Comparison of ENCODE assay signal across 21 mouse cellular contexts in the genomic region with DNA sequence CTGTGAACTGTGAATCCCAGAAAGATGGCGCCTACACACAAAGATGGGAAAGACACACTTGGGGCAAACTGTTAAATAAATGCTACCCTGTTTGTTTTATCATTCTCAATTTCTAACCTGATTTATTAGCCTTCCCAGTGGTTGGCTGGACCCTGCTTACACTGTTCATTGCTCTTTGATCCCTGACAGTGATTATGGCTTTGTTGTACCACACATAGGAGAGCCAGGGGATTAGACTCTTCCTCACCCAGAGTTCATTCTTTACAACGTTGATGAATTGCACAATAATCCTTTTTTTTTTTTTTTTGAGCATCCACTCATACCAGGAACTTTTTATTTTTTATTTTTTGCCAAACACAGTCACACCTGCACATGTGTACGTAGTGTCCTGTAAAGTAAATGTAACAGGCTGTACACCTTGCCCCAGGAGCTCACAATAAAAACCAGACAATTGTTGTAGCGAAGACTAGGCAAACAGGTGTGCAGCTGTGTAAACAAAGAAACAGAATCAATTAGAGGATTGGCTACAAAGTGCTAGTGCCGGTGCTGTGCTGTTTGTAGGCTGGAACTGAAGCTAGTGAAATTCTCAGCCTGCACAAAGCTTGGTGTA.
DNase-seq lines count a peak whose midpoint lies in the region; ATAC-seq lines count a peak whose summit lies in the region.
"Had no signal": no experiment of that assay in that cellular context is flagged by ENCODE, and none has a peak within 500 bp of the region (broad histone marks: within the 10 kb centered on the region; RNA-seq: fewer than 3 reads in every experiment).

No protein-coding gene starts in this region.

- no peak overlapping the region for H3K27ac ChIP-seq in kidney, embryonic 15.5 days
- H3K27ac ChIP-seq in midbrain, embryonic 13.5 days: no peak overlapping the region
- H3K27ac ChIP-seq in midbrain, embryonic 10.5 days (replicated peaks): no peak overlapping the region
- H3K27ac ChIP-seq in intestine, embryonic 16.5 days (ENCODE audit: low read length): no peak overlapping the region
- H3K27ac ChIP-seq in stomach, embryonic 16.5 days (ENCODE audit: low read length): no peak overlapping the region
- H3K27ac ChIP-seq: hindbrain, embryonic 12.5 days; limb, embryonic 15.5 days had no signal

- 36% methylated on average over 5 of the region's 5 CpGs for WGBS in kidney, embryonic 15.5 days
- WGBS in midbrain, embryonic 13.5 days: 49% methylated on average over 5 of the region's 5 CpGs
- WGBS in midbrain, embryonic 10.5 days: 52% methylated on average over 5 of the region's 5 CpGs
- WGBS in intestine, embryonic 16.5 days: 51% methylated on average over 5 of the region's 5 CpGs
- WGBS in stomach, embryonic 16.5 days: 43% methylated on average over 5 of the region's 5 CpGs

- H3K4me1 ChIP-seq in kidney, embryonic 15.5 days: no peaks in the 10 kb centered on the region
- no peaks in the 10 kb centered on the region for H3K4me1 ChIP-seq in midbrain, embryonic 13.5 days (replicated peaks)
- no peaks in the 10 kb centered on the region for H3K4me1 ChIP-seq in midbrain, embryonic 10.5 days
- no peaks in the 10 kb centered on the region for H3K4me1 ChIP-seq in intestine, embryonic 16.5 days (ENCODE audit: control insufficient read depth, insufficient read depth, low read length)
- H3K4me1 ChIP-seq in stomach, embryonic 16.5 days (ENCODE audit: control insufficient read depth, insufficient read depth, low read length): peaks cover 3% of the 10 kb centered on the region; the same call in 1 of the 2 replicates
- H3K4me1 ChIP-seq: hindbrain, embryonic 12.5 days; limb, embryonic 15.5 days had no signal

- no peak overlapping the region for H3K4me3 ChIP-seq in kidney, embryonic 15.5 days (replicated peaks)
- H3K4me3 ChIP-seq in midbrain, embryonic 13.5 days (replicated peaks): no peak overlapping the region
- no peak overlapping the region for H3K4me3 ChIP-seq in midbrain, embryonic 10.5 days
- no peak overlapping the region for H3K4me3 ChIP-seq in intestine, embryonic 16.5 days (ENCODE audit: low read length)
- H3K4me3 ChIP-seq in stomach, embryonic 16.5 days (replicated peaks; ENCODE audit: low read length): no peak overlapping the region
- H3K4me3 ChIP-seq: erythroblast, embryonic 14.5 days; hindbrain, embryonic 12.5 days; limb, embryonic 15.5 days had no signal

- DNase-seq in kidney, postnatal 25 days: no peak
- no peak for DNase-seq in midbrain, embryonic 10.5 days (ENCODE audit: low spot score)
- DNase-seq in MN1 (ENCODE audit: low spot score): no peak
- no peak for DNase-seq in kidney, postnatal 14 days
- DNase-seq: adrenal gland, postnatal 25 days; B cell, adult 2 months; cerebellum, adult 18-20 months; heart, adult 18-20 months; kidney, postnatal 10 days; lung, adult 18-20 months; thymus, postnatal 25 days had no signal

- no peak overlapping the region for H3K9ac ChIP-seq in kidney, embryonic 15.5 days
- H3K9ac ChIP-seq in midbrain, embryonic 13.5 days (replicated peaks): no peak overlapping the region
- H3K9ac ChIP-seq in intestine, embryonic 16.5 days (ENCODE audit: low read depth, low read length): no peak overlapping the region
- no peak overlapping the region for H3K9ac ChIP-seq in stomach, embryonic 16.5 days (ENCODE audit: low read length)
- H3K9ac ChIP-seq: hindbrain, embryonic 12.5 days; limb, embryonic 15.5 days had no signal

- no peaks in the 10 kb centered on the region for H3K36me3 ChIP-seq in kidney, embryonic 15.5 days
- no peaks in the 10 kb centered on the region for H3K36me3 ChIP-seq in midbrain, embryonic 13.5 days
- no peaks in the 10 kb centered on the region for H3K36me3 ChIP-seq in midbrain, embryonic 10.5 days
- no peaks in the 10 kb centered on the region for H3K36me3 ChIP-seq in intestine, embryonic 16.5 days (ENCODE audit: control insufficient read depth, insufficient read depth, low read length)
- no peaks in the 10 kb centered on the region for H3K36me3 ChIP-seq in stomach, embryonic 16.5 days (ENCODE audit: control insufficient read depth, insufficient read depth, low read length)
- H3K36me3 ChIP-seq: hindbrain, embryonic 12.5 days; limb, embryonic 15.5 days had no signal

- no peaks in the 10 kb centered on the region for H3K9me3 ChIP-seq in kidney, embryonic 15.5 days (replicated peaks)
- H3K9me3 ChIP-seq in midbrain, embryonic 13.5 days: no peaks in the 10 kb centered on the region
- H3K9me3 ChIP-seq in midbrain, embryonic 10.5 days (replicated peaks): no peaks in the 10 kb centered on the region
- H3K9me3 ChIP-seq in intestine, embryonic 16.5 days (ENCODE audit: control insufficient read depth, low read length): no peaks in the 10 kb centered on the region
- no peaks in the 10 kb centered on the region for H3K9me3 ChIP-seq in stomach, embryonic 16.5 days (replicated peaks; ENCODE audit: control insufficient read depth, low read length)
- H3K9me3 ChIP-seq: hindbrain, embryonic 12.5 days; limb, embryonic 15.5 days had no signal

- ATAC-seq in kidney, embryonic 15.5 days (replicated peaks; ENCODE audit: low FRiP score): 0 out of 2 replicates have a peak, but pooled peaks have one; percentile 18
- 0 out of 2 replicates have a peak, but pooled peaks have one; percentile 14 for ATAC-seq in midbrain, embryonic 13.5 days
- ATAC-seq in intestine, embryonic 16.5 days: peak; percentile 98
- peak; percentile 76; the same call in 1 of the 2 replicates for ATAC-seq in stomach, embryonic 16.5 days (ENCODE audit: insufficient read depth, low FRiP score)
- ATAC-seq: activated CD4-positive, CD25-positive, alpha-beta regulatory T cell, adult 4 months; forebrain, embryonic 16.5 days; inflammation-experienced regulatory T-cells, adult 6 months had no signal

- H3K4me2 ChIP-seq in kidney, embryonic 15.5 days: no peak overlapping the region
- no peak overlapping the region for H3K4me2 ChIP-seq in midbrain, embryonic 13.5 days (replicated peaks)
- no peak overlapping the region for H3K4me2 ChIP-seq in intestine, embryonic 16.5 days (ENCODE audit: low read depth, low read length)
- H3K4me2 ChIP-seq in stomach, embryonic 16.5 days (ENCODE audit: low read depth, low read length): 0 out of 2 replicates have a peak overlapping the region, but pooled peaks have one; percentile 15
- H3K4me2 ChIP-seq: hindbrain, embryonic 12.5 days; limb, embryonic 15.5 days had no signal

- H3K27me3 ChIP-seq in kidney, embryonic 15.5 days: no peaks in the 10 kb centered on the region
- H3K27me3 ChIP-seq in midbrain, embryonic 13.5 days: no peaks in the 10 kb centered on the region
- no peaks in the 10 kb centered on the region for H3K27me3 ChIP-seq in midbrain, embryonic 10.5 days (ENCODE audit: low read depth, poor library complexity, severe bottlenecking)
- H3K27me3 ChIP-seq in intestine, embryonic 16.5 days (replicated peaks; ENCODE audit: control insufficient read depth, insufficient read depth, low read length): no peaks in the 10 kb centered on the region
- H3K27me3 ChIP-seq in stomach, embryonic 16.5 days (ENCODE audit: control insufficient read depth, insufficient read depth, low read length): no peaks in the 10 kb centered on the region
- H3K27me3 ChIP-seq: hindbrain, embryonic 12.5 days; limb, embryonic 15.5 days had no signal

Comparison
In these comparisons a context has a peak if more than half of its experiments do, and no peak if none do; other contexts are left out.
1. ATAC-seq: peak in every context shown above with its lines; median percentile 98 in intestine, embryonic 16.5 days; 76 in stomach, embryonic 16.5 days; 18 in kidney, embryonic 15.5 days; 14 in midbrain, embryonic 13.5 days.